Mouse (Mus musculus) thymus, postnatal 14 days (tissue): Measurements from ENCODE around the gene Aspdh.

Experiments used
- DNase-seq: peaks from one replicate; pipeline ENCODE4 v3.0.0; 2021

Gene Aspdh

GRCm38 (mm10) chr7:44501563-44502115 lies 36.4 kb downstream of the Aspdh start:
- DNase-seq = peak; percentile 82

GRCm38 (mm10) chr7:44507491-44507890 lies 42.3 kb downstream of the Aspdh start:
- DNase-seq = no peak
